Comparison of ENCODE assay signal across 17 mouse cellular contexts in genomic region chr14:27344250-27344990, GRCm38 (mm10).
A peak's percentile ranks its signal among the peaks of the same experiment; 100 is the strongest.
DNase-seq lines count a peak whose midpoint lies in the region; ATAC-seq and TF ChIP-seq lines count a peak whose summit lies in the region.
"Had no signal": no experiment of that assay in that cellular context is flagged by ENCODE, and none has a peak within 500 bp of the region (broad histone marks: within the 10 kb centered on the region; RNA-seq: fewer than 3 reads in every experiment).

No protein-coding gene starts in this region.

- dilution Hi-C loops in CH12.LX (cut with MboI; ENCODE audit: extremely low pct_ligation_motif_present, extremely low pct_unique_long_range_greater_than_20kb, low sequenced_read_pairs), result no loop called here

- in situ Hi-C loops in CH12.LX (cut with MboI; ENCODE audit: low pct_ligation_motif_present, low pct_unique_long_range_greater_than_20kb, low sequenced_read_pairs), result loop anchor here (5.0 kb wide), 1 partner anchor 53 kb away; no protein-coding TSS in a partner anchor

- TF ChIP-seq RAD21 in CH12.LX (IDR thresholded peaks at IDR 0.05; ENCODE audit: low read depth, low read length), result no peak

- 0 out of 2 replicates have a peak overlapping the region, but pooled peaks have one; percentile 24 for H3K27ac ChIP-seq in heart, embryonic 10.5 days
- H3K27ac ChIP-seq in CH12.LX (ENCODE audit: insufficient read depth, low read depth), result no peak overlapping the region
- H3K27ac ChIP-seq in limb, embryonic 11.5 days (replicated peaks; ENCODE audit: low read depth, low read length), result 0 out of 2 replicates have a peak overlapping the region, but pooled peaks have one; percentile 31
- H3K27ac ChIP-seq in forebrain, embryonic 15.5 days (replicated peaks), result no peak overlapping the region
- H3K27ac ChIP-seq: heart, embryonic 15.5 days; hindbrain, embryonic 10.5 days; liver, embryonic 15.5 days; neural tube, embryonic 15.5 days had no signal

- no peaks in the 10 kb centered on the region for H3K27me3 ChIP-seq in heart, embryonic 10.5 days (ENCODE audit: insufficient read depth, poor library complexity, severe bottlenecking)
- H3K27me3 ChIP-seq in CH12.LX (replicated peaks), result no peaks in the 10 kb centered on the region
- no peaks in the 10 kb centered on the region for H3K27me3 ChIP-seq in limb, embryonic 11.5 days (ENCODE audit: control insufficient read depth, insufficient read depth, low read length)
- H3K27me3 ChIP-seq in forebrain, embryonic 15.5 days, result no peaks in the 10 kb centered on the region
- H3K27me3 ChIP-seq: heart, embryonic 15.5 days; liver, embryonic 15.5 days; neural tube, embryonic 15.5 days had no signal

- no peaks in the 10 kb centered on the region for H3K36me3 ChIP-seq in heart, embryonic 10.5 days
- no peaks in the 10 kb centered on the region for H3K36me3 ChIP-seq in CH12.LX (replicated peaks in 1 of 2; ENCODE audit: control insufficient read depth in 1 of 2, insufficient read depth in 1 of 2, low read length in 1 of 2)
- H3K36me3 ChIP-seq in limb, embryonic 11.5 days (ENCODE audit: control insufficient read depth, insufficient read depth, low read length), result no peaks in the 10 kb centered on the region
- no peaks in the 10 kb centered on the region for H3K36me3 ChIP-seq in forebrain, embryonic 15.5 days
- H3K36me3 ChIP-seq: heart, embryonic 15.5 days; hindbrain, embryonic 10.5 days; neural tube, embryonic 15.5 days had no signal

- WGBS in heart, embryonic 10.5 days, result 87% methylated on average over 4 of the region's 4 CpGs
- 25% methylated on average over 4 of the region's 4 CpGs for WGBS in limb, embryonic 11.5 days
- WGBS in forebrain, embryonic 15.5 days, result 54% methylated on average over 4 of the region's 4 CpGs

- no peak for DNase-seq in heart, embryonic 10.5 days (ENCODE audit: low spot score)
- no peak for DNase-seq in heart, postnatal 10 days
- DNase-seq in CH12.LX (ENCODE audit: extremely low read depth) (no peak), ES-CJ7 (ENCODE audit: low read depth, low spot score) (peak; percentile 38)
- no peak for DNase-seq in limb, embryonic 11.5 days (ENCODE audit: low spot score)
- DNase-seq in urinary bladder, postnatal 25 days (ENCODE audit: low spot score), result no peak
- DNase-seq: adrenal gland, postnatal 14 days; cerebellum, adult 2 months; lung, postnatal 10 days; midbrain, embryonic 14.5 days; right cerebral cortex, postnatal 4 days had no signal

- TF ChIP-seq CTCF in CH12.LX (conservative IDR thresholded peaks at IDR 0.05 in 1 of 2, IDR thresholded peaks at IDR 0.05 in 1 of 2; ENCODE audit: low read depth in 2 of 2, low read length in 2 of 2), result no peak

- H3K9me3 ChIP-seq in heart, embryonic 10.5 days, result no peaks in the 10 kb centered on the region
- no peaks in the 10 kb centered on the region for H3K9me3 ChIP-seq in CH12.LX (replicated peaks; ENCODE audit: low read length)
- no peaks in the 10 kb centered on the region for H3K9me3 ChIP-seq in limb, embryonic 11.5 days (ENCODE audit: control insufficient read depth, low read length)
- H3K9me3 ChIP-seq in forebrain, embryonic 15.5 days, result no peaks in the 10 kb centered on the region
- H3K9me3 ChIP-seq: heart, embryonic 15.5 days; hindbrain, embryonic 10.5 days; liver, embryonic 15.5 days; neural tube, embryonic 15.5 days had no signal

- no peak overlapping the region for H3K9ac ChIP-seq in CH12.LX (ENCODE audit: insufficient read depth, low read depth)
- H3K9ac ChIP-seq in limb, embryonic 11.5 days (ENCODE audit: low read length), result no peak overlapping the region
- no peak overlapping the region for H3K9ac ChIP-seq in forebrain, embryonic 15.5 days (replicated peaks)
- H3K9ac ChIP-seq: heart, embryonic 15.5 days; liver, embryonic 15.5 days; neural tube, embryonic 15.5 days had no signal

- TF ChIP-seq POLR2A in CH12.LX (IDR thresholded peaks at IDR 0.05; ENCODE audit: low read depth, low read length), result no peak

- no peak for TF ChIP-seq EP300 in CH12.LX (IDR thresholded peaks at IDR 0.05; ENCODE audit: low read length)

- no peaks in the 10 kb centered on the region for H3K79me2 ChIP-seq in CH12.LX (replicated peaks; ENCODE audit: control insufficient read depth, extremely low read depth, insufficient read depth, poor library complexity, severe bottlenecking)

- intact Hi-C loops in heart, postnatal 10 days (cut with DNase I), result no loop called here

- no peak overlapping the region for H3K4me3 ChIP-seq in heart, embryonic 10.5 days
- no peak overlapping the region for H3K4me3 ChIP-seq in CH12.LX (replicated peaks in 1 of 3; ENCODE audit: low read depth in 2 of 3, low read length in 2 of 3, poor library complexity in 1 of 3)
- no peak overlapping the region for H3K4me3 ChIP-seq in limb, embryonic 11.5 days (ENCODE audit: low read depth, low read length)
- no peak overlapping the region for H3K4me3 ChIP-seq in forebrain, embryonic 15.5 days
- H3K4me3 ChIP-seq: heart, embryonic 15.5 days; hindbrain, embryonic 10.5 days; liver, embryonic 15.5 days; myocyte; neural tube, embryonic 15.5 days had no signal

- 0 out of 2 replicates have a peak overlapping the region, but pooled peaks have one; percentile 29 for H3K4me2 ChIP-seq in CH12.LX (ENCODE audit: insufficient read depth, low read depth, poor library complexity, severe bottlenecking)
- no peak overlapping the region for H3K4me2 ChIP-seq in limb, embryonic 11.5 days (ENCODE audit: low read depth, severe bottlenecking)
- no peak overlapping the region for H3K4me2 ChIP-seq in forebrain, embryonic 15.5 days (replicated peaks)
- H3K4me2 ChIP-seq: heart, embryonic 15.5 days; liver, embryonic 15.5 days; neural tube, embryonic 15.5 days had no signal

- no peak for ATAC-seq in limb, embryonic 11.5 days (ENCODE audit: insufficient number of reproducible peaks, low FRiP score, low TSS enrichment, low read depth)
- no peak for ATAC-seq in forebrain, embryonic 15.5 days (replicated peaks)

- peaks cover 32% of the 10 kb centered on the region for H3K4me1 ChIP-seq in heart, embryonic 10.5 days
- H3K4me1 ChIP-seq in CH12.LX (ENCODE audit: control insufficient read depth in 1 of 2, insufficient read depth in 2 of 2), result peaks cover 19 to 47% of the 10 kb centered on the region in 2 experiments
- H3K4me1 ChIP-seq in limb, embryonic 11.5 days (ENCODE audit: control insufficient read depth, insufficient read depth, low read length), result no peaks in the 10 kb centered on the region
- H3K4me1 ChIP-seq in forebrain, embryonic 15.5 days, result no peaks in the 10 kb centered on the region
- H3K4me1 ChIP-seq: neural tube, embryonic 15.5 days had no signal

TF ChIP-seq in CH12.LX, 34 proteins besides CTCF, POLR2A, EP300 and RAD21:
- TF ChIP-seq UBTF (IDR thresholded peaks at IDR 0.05; ENCODE audit: low read depth, low read length) (no peak), MAZ (IDR thresholded peaks at IDR 0.05; ENCODE audit: low read depth, low read length) (no peak), IRF4 (IDR thresholded peaks at IDR 0.05; ENCODE audit: low read depth, low read length) (no peak), HCFC1 (IDR thresholded peaks at IDR 0.05; ENCODE audit: low read depth, low read length) (no peak), SIN3A (IDR thresholded peaks at IDR 0.05; ENCODE audit: low read length) (no peak), USF1 (IDR thresholded peaks at IDR 0.05; ENCODE audit: low read depth, low read length) (no peak), PAX5 (IDR thresholded peaks at IDR 0.05; ENCODE audit: low read length) (no peak), MYC (IDR thresholded peaks at IDR 0.05; ENCODE audit: low read depth, low read length) (no peak), ZMIZ1 (IDR thresholded peaks at IDR 0.05; ENCODE audit: low read depth, low read length) (no peak)

Comparison
In these comparisons a context has a peak if more than half of its experiments do, and no peak if none do; other contexts are left out.
1. H3K27ac ChIP-seq: peak in heart, embryonic 10.5 days (single experiment) and limb, embryonic 11.5 days (single experiment); none in CH12.LX (single experiment) and forebrain, embryonic 15.5 days (single experiment).